Mouse (Mus musculus) splenic B cell, adult 2 months (primary cell): ENCODE measurements around the gene Gm13279.
"Not testable (repeated sequence)": the region's sequence is repeated elsewhere in the genome, so short reads cannot be mapped to it uniquely, and the experiment has no call there.

ENCODE experiments used
- DNase-seq: peaks from one replicate; pipeline ENCODE4 v3.0.0-alpha.2; 2011; ENCODE audit warnings: low read depth, low spot score
- H3K27me3 ChIP-seq: 2 replicates; pipeline ENCODE4 v1.6.1; 2012; ENCODE audit warnings: mild to moderate bottlenecking, low read length, moderate library complexity, mixed read lengths; ENCODE audit not compliant: control insufficient read depth, poor library complexity, insufficient read depth, severe bottlenecking
- H3K36me3 ChIP-seq: 2 replicates; pipeline ENCODE4 v1.6.1; 2012; ENCODE audit warnings: mild to moderate bottlenecking, low read length, moderate library complexity, mixed read lengths; ENCODE audit not compliant: control insufficient read depth, poor library complexity, insufficient read depth, severe bottlenecking

Gene Gm13279

DNA sequence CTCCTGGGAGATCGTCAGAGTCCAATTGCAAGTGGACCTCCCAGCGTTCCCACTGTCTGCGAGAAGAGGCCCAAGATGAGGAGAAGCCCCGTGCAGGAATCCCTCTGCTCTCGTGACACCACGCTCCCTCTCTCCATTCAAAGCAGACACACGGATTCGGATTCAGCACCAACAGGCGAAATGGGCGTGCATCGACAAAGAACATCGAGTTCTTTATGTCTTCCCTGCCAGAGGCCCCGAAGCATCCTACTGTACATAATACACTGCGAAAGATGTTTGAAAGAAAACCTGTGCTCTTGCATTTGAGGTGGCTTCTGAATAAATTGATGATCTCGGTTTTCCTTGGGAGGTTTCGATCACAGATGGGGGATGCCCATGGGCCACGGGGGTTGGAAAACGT is 16.9 kb upstream of the Gm13279 start:
- H3K27me3 ChIP-seq, DNase-seq, H3K36me3 ChIP-seq: not testable (repeated sequence)

DNA sequence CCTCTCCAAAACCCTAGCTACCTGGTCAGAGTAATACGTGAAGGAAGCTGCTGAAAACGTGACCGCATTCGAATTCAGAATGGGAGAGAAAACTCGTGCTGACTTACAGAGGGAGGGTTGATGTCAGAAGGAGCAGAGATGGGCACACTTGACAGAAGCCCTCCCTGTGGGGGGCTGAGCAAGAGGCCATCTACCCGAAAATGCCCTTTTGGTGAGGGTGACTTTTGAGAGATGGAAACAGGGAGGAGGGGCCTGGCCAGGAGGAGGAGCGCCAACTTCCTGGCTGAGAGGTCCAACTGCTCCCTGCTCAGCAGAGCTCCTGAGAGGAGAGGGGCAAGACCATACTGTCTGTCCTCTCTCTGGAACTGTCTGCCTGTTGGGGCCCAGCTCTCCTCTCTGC is 15.4 kb upstream of the Gm13279 start, which contains the start of gene Ifnz:
Ifnz (plus strand) TSS at position 301 of the 400 bp plus-strand sequence.
- H3K27me3 ChIP-seq, H3K36me3 ChIP-seq, DNase-seq: not testable (repeated sequence)

DNA sequence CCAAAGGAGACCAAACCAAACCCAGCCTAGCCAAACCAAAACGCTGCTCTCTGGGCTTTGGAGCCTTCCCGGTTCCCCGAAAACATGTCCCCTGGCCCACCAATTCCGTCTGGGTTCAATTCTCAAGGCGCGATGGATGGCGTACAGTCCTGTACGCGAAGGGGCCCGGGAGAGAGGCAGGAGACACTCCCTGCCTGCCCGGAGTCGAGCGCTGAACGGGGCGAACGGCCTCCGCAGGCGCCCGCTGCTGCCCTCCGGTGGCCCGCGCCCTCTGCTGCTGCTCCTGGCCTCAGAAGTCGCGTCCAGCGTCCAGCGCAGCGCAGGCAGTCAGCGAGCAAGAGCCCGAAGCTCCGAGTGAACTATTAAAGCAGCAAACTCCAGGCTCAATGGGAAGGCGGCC is 14.9 kb upstream of the Gm13279 start:
- H3K36me3 ChIP-seq, DNase-seq, H3K27me3 ChIP-seq: not testable (repeated sequence)

DNA sequence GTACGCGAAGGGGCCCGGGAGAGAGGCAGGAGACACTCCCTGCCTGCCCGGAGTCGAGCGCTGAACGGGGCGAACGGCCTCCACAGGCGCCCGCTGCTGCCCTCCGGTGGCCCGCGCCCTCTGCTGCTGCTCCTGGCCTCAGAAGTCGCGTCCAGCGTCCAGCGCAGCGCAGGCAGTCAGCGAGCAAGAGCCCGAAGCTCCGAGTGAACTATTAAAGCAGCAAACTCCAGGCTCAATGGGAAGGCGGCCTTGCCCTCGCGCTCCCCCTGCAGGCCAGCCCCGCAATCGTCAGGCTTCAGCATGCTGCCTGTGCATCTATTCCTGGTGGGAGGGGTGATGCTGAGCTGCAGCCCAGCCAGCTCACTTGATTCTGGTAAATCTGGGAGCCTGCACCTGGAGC is 11.8 kb upstream of the Gm13279 start, which contains the start of gene Gm13276:
Gm13276 (plus strand) TSS at position 301 of the 400 bp plus-strand sequence.
- not testable (repeated sequence) for H3K36me3 ChIP-seq, DNase-seq, H3K27me3 ChIP-seq

DNA sequence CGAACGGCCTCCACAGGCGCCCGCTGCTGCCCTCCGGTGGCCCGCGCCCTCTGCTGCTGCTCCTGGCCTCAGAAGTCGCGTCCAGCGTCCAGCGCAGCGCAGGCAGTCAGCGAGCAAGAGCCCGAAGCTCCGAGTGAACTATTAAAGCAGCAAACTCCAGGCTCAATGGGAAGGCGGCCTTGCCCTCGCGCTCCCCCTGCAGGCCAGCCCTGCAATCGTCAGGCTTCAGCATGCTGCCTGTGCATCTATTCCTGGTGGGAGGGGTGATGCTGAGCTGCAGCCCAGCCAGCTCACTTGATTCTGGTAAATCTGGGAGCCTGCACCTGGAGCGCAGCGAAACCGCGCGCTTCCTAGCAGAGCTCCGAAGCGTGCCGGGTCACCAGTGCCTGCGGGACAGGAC is 8.8 kb upstream of the Gm13279 start, which contains the start of gene Gm13277:
Gm13277 (plus strand) TSS at position 231 of the 400 bp plus-strand sequence.
- H3K27me3 ChIP-seq, H3K36me3 ChIP-seq, DNase-seq: not testable (repeated sequence)

- not testable (repeated sequence) for DNase-seq, H3K27me3 ChIP-seq, H3K36me3 ChIP-seq
Measured at GRCm38 (mm10) chr4:88791250-88791649, 5.9 kb upstream of the Gm13279 start, which contains the start of gene Gm13278. Gene Gm13278 (plus strand): TSS chr4:88791550.

- not testable (repeated sequence) for H3K27me3 ChIP-seq, DNase-seq, H3K36me3 ChIP-seq
Measured at GRCm38 (mm10) chr4:88793936-88794675, 3.1 kb upstream of the Gm13279 start, which contains the start of gene Gm13275. Gene Gm13275 (plus strand): TSS chr4:88794487.

DNA sequence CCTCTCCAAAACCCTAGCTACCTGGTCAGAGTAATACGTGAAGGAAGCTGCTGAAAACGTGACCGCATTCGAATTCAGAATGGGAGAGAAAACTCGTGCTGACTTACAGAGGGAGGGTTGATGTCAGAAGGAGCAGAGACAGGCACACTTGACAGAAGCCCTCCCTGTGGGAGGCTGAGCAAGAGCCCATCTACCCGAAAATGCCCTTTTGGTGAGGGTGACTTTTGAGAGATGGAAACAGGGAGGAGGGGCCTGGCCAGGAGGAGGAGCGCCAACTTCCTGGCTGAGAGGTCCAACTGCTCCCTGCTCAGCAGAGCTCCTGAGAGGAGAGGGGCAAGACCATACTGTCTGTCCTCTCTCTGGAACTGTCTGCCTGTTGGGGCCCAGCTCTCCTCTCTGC is 2.2 kb downstream of the Gm13279 start, which contains the start of gene Gm13285:
Gm13285 (plus strand) TSS at position 301 of the 400 bp plus-strand sequence.
- H3K27me3 ChIP-seq, DNase-seq, H3K36me3 ChIP-seq: not testable (repeated sequence)

GRCm38 (mm10) chr4:88802954-88803353 is 5.8 kb downstream of the Gm13279 start, which contains the start of gene Gm13287:
Gene Gm13287 (plus strand): TSS chr4:88803254.
- not testable (repeated sequence) for DNase-seq, H3K36me3 ChIP-seq, H3K27me3 ChIP-seq

DNA sequence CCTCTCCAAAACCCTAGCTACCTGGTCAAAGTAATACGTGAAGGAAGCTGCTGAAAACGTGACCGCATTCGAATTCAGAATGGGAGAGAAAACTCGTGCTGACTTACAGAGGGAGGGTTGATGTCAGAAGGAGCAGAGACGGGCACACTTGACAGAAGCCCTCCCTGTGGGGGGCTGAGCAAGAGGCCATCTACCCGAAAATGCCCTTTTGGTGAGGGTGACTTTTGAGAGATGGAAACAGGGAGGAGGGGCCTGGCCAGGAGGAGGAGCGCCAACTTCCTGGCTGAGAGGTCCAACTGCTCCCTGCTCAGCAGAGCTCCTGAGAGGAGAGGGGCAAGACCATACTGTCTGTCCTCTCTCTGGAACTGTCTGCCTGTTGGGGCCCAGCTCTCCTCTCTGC is 8.0 kb downstream of the Gm13279 start, which contains the start of gene Gm13288:
Gm13288 (plus strand) TSS at position 301 of the 400 bp plus-strand sequence.
- not testable (repeated sequence) for H3K27me3 ChIP-seq, H3K36me3 ChIP-seq, DNase-seq

DNA sequence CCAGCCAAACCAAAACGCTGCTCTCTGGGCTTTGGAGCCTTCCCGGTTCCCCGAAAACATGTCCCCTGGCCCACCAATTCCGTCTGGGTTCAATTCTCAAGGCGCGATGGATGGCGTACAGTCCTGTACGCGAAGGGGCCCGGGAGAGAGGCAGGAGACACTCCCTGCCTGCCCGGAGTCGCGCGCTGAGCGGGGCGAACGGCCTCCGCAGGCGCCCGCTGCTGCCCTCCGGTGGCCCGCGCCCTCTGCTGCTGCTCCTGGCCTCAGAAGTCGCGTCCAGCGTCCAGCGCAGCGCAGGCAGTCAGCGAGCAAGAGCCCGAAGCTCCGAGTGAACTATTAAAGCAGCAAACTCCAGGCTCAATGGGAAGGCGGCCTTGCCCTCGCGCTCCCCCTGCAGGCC is 8.6 kb downstream of the Gm13279 start:
- H3K27me3 ChIP-seq, DNase-seq, H3K36me3 ChIP-seq: not testable (repeated sequence)

GRCm38 (mm10) chr4:88815928-88816327 is 18.7 kb downstream of the Gm13279 start, which contains the start of gene Ifna7:
Gene Ifna7 (plus strand): TSS chr4:88816228.
- Histone ChIP-seq H3K36me3 (no peaks in the 10 kb centered on the region), H3K27me3 (no peaks in the 10 kb centered on the region)
- no peak for DNase-seq

DNA sequence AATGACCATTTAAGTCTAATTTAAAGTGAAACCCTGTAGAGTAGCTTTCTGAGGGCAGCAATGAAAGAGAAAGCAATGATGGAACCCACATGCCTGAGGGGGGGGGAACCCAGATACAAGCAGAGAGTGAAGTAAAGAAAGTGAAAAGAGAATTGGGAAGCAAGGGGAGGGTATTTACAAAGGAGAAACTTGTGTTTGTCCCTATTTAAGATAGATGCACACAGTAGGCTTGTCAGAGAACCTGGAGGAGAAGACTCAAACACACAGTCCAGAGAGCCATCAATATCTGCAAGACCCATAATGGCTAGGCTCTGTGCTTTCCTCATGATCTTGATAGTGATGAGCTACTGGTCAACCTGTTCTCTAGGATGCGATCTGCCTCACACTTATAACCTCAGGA is 22.5 kb downstream of the Gm13279 start, which contains the start of gene Ifna11:
Ifna11 (plus strand) TSS at position 301 of the 400 bp plus-strand sequence.
- DNase-seq = no peak
- no peaks in the 10 kb centered on the region for H3K36me3 ChIP-seq
- H3K27me3 ChIP-seq = no peaks in the 10 kb centered on the region

- no peaks in the 10 kb centered on the region for H3K27me3 ChIP-seq
- no peaks in the 10 kb centered on the region for H3K36me3 ChIP-seq
- peak; percentile 42 for DNase-seq
Measured at GRCm38 (mm10) chr4:88822995-88823394, 25.8 kb downstream of the Gm13279 start.

- H3K27me3 ChIP-seq = not testable (repeated sequence)
Measured at GRCm38 (mm10) chr4:88827116-88827515, 29.9 kb downstream of the Gm13279 start, which contains the start of gene Ifna6. Gene Ifna6 (plus strand): TSS chr4:88827416.

More at GRCm38 (mm10) chr4:88827116-88827515, 29.9 kb downstream of the Gm13279 start, which contains the start of gene Ifna6:
- not testable (repeated sequence) for H3K36me3 ChIP-seq, DNase-seq
